Mouse (Mus musculus) thymus, postnatal 25 days (tissue): ENCODE measurements around the gene Tead4.
"Not testable (repeated sequence)": the region's sequence is repeated elsewhere in the genome, so short reads cannot be mapped to it uniquely, and the experiment has no call there.

Experiments
- DNase-seq: peaks from one replicate; pipeline ENCODE4 v3.0.0; 2022

Gene Tead4

DNA sequence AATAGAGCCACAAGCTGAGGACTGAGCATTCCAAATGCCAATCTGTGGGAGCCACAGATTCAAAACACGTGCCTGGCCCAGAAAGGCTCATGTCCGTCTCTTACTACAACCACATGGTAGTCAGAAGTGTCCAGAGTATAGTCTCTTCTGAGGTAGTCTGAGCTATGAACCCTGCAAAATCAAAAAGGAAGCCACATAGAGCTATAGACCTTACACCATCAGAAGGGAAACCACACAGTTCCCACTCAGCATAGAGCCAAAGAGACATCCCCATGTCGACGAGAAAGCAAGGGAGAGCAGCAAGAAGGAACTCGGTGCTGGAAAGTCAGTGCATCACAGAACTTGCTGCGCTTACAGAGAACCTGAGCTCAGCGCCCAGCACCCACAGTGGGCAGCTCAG lies 68.4 kb downstream of the Tead4 start:
- DNase-seq, result no peak

DNA sequence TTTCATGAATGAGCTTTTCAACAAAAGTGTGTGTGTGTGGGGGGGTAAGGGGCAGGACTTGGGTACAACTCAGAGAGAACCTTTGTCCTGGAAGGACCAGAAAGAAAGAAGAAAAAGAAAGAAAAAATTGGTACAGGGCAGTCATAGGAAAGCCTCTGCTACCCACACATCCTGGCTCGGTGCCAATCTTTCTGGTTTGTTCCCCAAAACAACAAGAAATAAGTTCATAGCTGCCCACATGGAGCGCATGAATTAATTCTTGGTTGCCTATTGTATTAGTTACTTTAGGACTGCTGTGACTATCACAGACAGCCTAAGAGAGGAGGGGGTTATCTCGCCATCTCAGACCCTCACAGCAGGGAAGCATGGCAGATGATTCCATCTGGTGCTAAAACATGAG lies 68.9 kb downstream of the Tead4 start:
- no peak for DNase-seq

GRCm38 (mm10) chr6:128227438-128228017 lies 73.1 kb downstream of the Tead4 start:
- DNase-seq, result peak; percentile 6

- no peak for DNase-seq
Measured at GRCm38 (mm10) chr6:128226941-128227340, 73.7 kb downstream of the Tead4 start.

- DNase-seq, result no peak
Measured at GRCm38 (mm10) chr6:128225846-128226176, 74.8 kb downstream of the Tead4 start.

- DNase-seq, result no peak
Measured at GRCm38 (mm10) chr6:128225009-128225845, 75.4 kb downstream of the Tead4 start.

DNA sequence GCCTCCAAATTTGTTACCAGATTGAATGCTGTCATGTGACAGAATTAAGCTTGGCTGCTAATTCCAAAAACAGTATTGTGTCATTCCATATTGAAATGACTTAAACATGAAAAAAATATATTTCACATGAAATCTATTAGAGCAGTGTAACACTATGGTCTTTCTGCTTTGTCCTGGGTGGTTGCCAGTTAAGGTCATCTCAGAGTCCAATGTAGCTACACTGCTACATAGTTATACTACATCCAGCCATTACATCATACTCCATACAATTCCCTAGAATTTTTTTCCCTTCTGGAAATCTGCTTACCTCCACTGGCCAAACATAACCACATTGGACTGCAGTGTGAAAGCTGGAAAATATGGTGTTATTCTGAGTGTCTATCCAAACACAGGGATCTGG lies 77.5 kb downstream of the Tead4 start:
- no peak for DNase-seq

DNA sequence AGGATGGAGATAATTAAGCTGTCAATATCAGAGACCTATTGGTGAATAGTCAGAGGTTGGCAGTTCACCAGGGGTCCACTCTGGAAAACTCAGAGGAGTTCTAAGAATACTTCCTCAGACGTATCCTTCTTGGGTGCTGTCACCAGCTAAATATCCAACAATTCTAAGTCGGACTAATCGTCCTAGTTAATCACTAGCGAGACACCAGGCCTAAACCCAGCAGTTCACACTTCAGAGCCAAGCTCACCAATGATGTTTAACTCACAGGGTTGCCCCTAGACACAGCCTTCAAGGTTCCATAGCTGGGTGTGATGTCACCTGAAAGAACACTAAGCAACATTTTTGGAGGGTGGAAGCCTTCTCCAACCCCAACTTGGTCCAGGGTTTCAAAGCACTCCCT lies 85.6 kb downstream of the Tead4 start:
- not testable (repeated sequence) for DNase-seq

DNA sequence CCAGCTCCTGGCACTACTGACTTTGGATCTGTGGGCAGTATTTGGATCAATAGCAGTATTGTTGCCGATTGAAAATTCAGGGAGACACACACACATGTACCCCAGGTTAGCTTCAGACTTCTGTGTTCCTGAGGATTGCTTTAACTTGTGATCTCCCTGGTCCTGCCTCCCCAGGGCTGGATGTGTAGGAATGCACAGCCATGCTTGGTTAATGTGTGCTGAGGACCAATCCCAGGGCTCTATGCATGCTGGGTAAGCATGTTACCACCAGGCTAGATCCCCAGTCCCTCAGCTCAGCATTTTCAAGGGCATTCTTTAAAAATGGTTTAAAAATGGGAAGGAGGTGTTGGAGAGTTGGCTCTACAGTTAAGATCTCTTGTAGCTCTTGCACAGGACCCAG lies 91.4 kb downstream of the Tead4 start:
- not testable (repeated sequence) for DNase-seq

DNA sequence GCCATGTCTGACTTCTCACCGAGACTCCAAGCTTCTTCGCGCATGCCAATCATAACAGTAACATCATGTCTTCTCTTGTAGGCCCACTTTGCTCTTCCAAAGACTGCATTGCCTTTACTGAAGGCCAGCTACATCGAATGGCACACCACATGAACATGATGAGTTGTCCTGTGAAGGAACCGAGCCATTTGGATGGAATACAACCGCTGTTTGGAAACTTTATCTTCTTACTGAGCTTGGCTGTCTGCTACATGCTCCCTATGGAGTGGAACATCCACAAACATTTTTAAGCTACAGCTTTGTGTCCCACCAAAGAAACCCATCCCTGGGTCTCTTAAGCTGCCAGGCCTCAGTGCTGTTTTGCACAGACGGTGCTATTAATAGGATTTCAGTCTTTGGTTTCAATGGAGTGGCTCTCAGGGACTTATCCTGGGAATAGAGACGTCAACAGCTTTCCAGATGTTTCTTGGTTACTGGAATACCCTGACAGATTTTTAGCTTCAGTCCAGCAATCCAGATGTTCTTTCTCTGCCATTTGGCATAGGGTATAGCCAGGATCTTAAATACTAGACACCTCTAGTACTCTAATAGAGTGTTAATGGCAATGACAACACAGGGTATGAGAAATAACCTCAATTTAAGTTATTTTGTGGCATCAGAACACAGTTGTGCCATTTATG lies 92.0 kb downstream of the Tead4 start:
- no peak for DNase-seq

- DNase-seq, result no peak
Measured at GRCm38 (mm10) chr6:128203557-128203956, 97.1 kb downstream of the Tead4 start.

GRCm38 (mm10) chr6:128200847-128201640 lies 99.6 kb downstream of the Tead4 start:
- peak; percentile 61 for DNase-seq

DNA sequence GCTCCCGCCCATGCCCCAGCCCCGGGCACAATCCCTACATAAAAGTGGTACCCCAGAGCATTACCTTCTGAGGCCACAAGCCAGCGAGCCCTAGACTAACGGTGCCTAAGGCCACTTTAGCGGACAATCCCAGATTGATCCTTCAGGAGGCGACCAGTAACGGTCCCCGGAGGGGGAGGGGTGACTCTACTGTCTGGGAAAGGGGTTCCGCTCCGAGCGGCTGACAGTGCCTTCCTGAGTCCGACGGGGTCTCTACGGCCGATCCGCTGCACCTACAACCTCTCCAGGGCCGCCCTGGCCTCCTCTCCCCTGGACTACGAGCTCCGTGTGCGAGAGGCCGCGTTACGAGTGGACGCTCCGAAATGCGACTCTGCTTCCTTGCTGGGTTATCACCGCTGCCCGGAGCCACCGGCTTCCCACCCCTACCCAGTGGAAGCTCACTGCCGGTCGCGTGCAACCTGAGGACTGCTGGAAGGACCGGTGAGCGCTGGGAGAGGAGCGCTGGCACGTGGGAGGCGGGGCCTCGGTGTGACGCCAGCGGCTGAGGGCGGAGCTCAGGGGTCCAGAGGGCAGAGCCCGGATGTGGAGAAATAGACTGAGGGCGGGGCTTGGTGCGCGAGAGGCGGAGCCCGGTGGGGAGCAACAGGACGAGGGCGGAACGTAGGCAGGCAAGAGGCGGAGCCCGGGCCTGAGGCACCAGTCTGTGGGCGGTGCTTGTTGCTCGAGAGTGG lies 100.3 kb downstream of the Tead4 start:
- DNase-seq, result peak; percentile 98

DNA sequence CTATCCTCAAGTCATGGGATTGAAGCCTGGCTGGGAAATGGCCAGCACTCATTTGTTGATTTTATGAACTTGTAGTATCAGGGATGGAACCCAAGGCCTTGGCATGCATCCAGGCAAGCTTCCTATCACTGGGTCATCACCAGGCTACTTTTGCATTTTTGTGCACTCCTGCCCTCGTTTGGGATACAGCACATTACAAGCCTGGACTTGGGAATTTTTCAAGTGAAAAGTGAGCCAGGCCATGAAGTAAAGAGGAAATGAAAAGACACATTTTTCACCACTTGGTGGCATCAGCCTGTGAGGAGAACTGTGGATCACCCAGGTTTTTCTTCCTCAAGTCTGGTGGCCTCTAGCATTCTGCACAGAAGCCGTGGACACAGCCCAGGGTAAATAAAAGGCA lies 117.1 kb downstream of the Tead4 start:
- no peak for DNase-seq

- no peak for DNase-seq
Measured at GRCm38 (mm10) chr6:128181176-128181575, 119.4 kb downstream of the Tead4 start.

- no peak for DNase-seq
Measured at GRCm38 (mm10) chr6:128179651-128180050, 121.0 kb downstream of the Tead4 start.

DNA sequence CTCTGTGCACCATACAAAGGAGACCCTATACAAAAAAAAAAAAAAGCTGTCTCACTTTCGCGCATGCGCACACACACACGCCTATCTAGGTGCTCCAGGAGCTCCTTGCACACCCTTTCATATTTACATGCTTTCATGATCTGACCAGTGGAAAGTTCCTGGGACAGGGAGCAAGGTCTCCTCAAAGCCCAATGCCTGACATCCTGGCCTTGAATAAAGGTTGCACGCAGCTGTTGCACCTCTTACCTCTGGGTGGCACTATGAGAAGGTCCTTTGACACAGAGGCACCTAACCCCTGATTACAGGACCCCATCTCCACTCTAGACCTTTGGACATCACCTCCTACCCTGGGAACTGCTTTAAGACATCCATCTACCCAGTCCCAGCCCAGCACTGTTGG lies 121.4 kb downstream of the Tead4 start:
- DNase-seq, result no peak

GRCm38 (mm10) chr6:128178681-128179080 lies 121.9 kb downstream of the Tead4 start:
- DNase-seq, result no peak
